Mouse (Mus musculus) E14TG2a.4 (cell line): ENCODE data around the gene Wdr35.
A peak's percentile ranks its signal among the peaks of the same experiment; 100 is the strongest.

ENCODE experiments used
- H3K27me3 ChIP-seq: 2 replicates; pipeline ENCODE4 v1.6.1; 2014; ENCODE audit warnings: low read length, control low read depth; ENCODE audit not compliant: insufficient read depth
- H3K36me3 ChIP-seq: 2 replicates; pipeline ENCODE4 v1.6.1; 2014; ENCODE audit warnings: low read length, control low read depth; ENCODE audit not compliant: insufficient read depth
- H3K4me1 ChIP-seq: replicated peaks from 2 replicates; pipeline ENCODE4 v1.6.1; 2014; ENCODE audit warnings: low read depth, low read length, control low read depth
- H3K4me3 ChIP-seq: replicated peaks from 2 replicates; pipeline ENCODE4 v1.5.1; 2014; ENCODE audit warnings: mild to moderate bottlenecking, low read length
- H3K9me3 ChIP-seq: 2 replicates; pipeline ENCODE4 v1.6.1; 2014; ENCODE audit warnings: low read length, control low read depth
- CTCF ChIP-seq: conservative IDR thresholded peaks from 2 replicates; pipeline ENCODE4 v1.5.1; 2014; ENCODE audit warnings: low read length
- NANOG ChIP-seq: IDR thresholded peaks from 2 replicates; pipeline ENCODE4 v1.6.1; 2014; ENCODE audit warnings: borderline replicate concordance, low read length, mixed read lengths
- POU5F1 ChIP-seq: IDR thresholded peaks from 2 replicates; pipeline ENCODE4 v1.6.1; 2014; ENCODE audit warnings: low read length, borderline replicate concordance

The Wdr35 gene

GRCm38 (mm10) chr12:8993231-8993630 is 19.5 kb downstream of the Wdr35 start:
- no peak overlapping the region for H3K4me3 ChIP-seq
- H3K27me3 ChIP-seq: no peaks in the 10 kb centered on the region
- no peaks in the 10 kb centered on the region for H3K9me3 ChIP-seq
- TF ChIP-seq NANOG: no peak
- TF ChIP-seq CTCF: no peak
- TF ChIP-seq POU5F1: no peak
- no peaks in the 10 kb centered on the region for H3K4me1 ChIP-seq
- H3K36me3 ChIP-seq: peaks cover 31% of the 10 kb centered on the region

DNA sequence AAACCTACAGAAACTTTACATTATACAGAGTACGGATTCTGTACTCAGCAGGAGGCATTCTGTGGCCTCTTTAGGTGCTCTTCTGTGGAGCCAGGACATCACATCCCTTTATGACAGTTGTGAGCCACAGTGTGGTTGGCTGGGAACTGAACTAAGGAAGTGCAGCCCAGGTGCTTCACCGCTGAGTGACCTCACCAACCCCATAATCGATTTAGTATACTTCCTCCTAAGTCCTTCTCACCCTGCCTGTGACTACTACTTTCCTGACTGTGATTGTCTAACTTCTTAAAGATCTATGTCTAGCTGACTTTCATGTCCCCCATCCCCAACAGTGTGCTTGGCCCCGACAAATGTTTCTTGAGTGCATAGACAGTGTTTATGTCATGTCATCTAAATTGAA is 24.6 kb downstream of the Wdr35 start:
- Histone ChIP-seq H3K4me1 (no peaks in the 10 kb centered on the region), H3K36me3 (0 out of 2 replicates have a peak, but pooled peaks cover 7% of the 10 kb centered on the region), H3K9me3 (no peaks in the 10 kb centered on the region), H3K27me3 (no peaks in the 10 kb centered on the region), H3K4me3 (no peak overlapping the region)
- TF ChIP-seq CTCF (no peak), POU5F1 (no peak)

DNA sequence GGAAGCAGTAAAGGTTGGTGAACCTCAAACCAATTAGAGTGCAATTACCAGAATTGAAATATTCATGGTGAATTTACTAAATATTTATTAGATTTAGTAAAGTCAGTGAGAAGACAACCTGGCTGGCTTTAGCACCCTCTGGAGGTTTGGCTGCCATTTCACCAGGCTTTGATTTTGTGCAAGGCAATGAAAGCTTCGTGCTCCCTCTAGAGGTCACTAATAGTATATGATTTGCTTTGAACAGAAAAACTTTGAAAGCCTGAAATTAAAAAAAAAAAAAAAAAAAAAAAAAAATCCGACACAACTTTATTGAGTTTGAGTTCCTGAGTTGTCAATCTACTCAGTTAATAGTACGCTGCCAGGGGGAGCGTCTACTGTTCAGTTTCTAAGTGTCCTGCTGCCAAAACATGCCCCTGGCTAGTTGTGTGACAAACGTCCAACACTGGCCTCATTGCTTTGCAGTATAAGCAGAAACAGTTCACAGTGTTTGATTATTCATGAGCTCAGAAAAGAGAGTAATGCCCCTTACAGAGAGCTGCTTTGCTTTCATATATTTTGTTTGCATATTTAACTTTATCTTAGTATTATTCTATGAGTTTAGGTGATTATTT is 28.5 kb downstream of the Wdr35 start:
- Histone ChIP-seq H3K4me1 (no peaks in the 10 kb centered on the region), H3K27me3 (no peaks in the 10 kb centered on the region), H3K36me3 (peaks cover 15% of the 10 kb centered on the region; the same call in 1 of the 2 replicates), H3K9me3 (no peaks in the 10 kb centered on the region), H3K4me3 (no peak overlapping the region)
- TF ChIP-seq POU5F1: no peak
- TF ChIP-seq NANOG: no peak
- TF ChIP-seq CTCF: peak; percentile 50

DNA sequence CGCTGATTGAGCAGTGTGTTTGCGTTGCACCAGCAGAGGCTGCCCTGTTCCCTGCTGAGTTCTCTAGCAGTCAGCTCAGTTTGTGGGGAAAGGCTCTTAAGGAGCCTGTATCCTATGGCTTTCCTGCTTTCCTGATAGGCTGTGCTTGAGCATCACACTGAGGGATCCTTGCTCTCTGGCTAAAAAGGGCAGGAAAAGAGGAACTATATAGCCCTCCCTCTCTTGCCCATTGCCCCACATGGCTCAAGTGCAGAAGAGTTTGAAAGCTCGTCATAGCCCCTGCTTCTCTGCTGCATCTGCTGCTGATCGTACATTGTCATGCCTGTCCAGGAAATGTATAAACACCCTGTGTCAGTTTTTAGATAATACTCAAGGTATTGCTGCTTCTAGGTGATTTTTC is 33.5 kb downstream of the Wdr35 start:
- H3K27me3 ChIP-seq: no peaks in the 10 kb centered on the region
- H3K9me3 ChIP-seq: no peaks in the 10 kb centered on the region
- no peak overlapping the region for H3K4me3 ChIP-seq
- TF ChIP-seq POU5F1: no peak
- TF ChIP-seq NANOG: no peak
- TF ChIP-seq CTCF: no peak
- no peaks in the 10 kb centered on the region for H3K4me1 ChIP-seq
- H3K36me3 ChIP-seq: peaks cover 38% of the 10 kb centered on the region

DNA sequence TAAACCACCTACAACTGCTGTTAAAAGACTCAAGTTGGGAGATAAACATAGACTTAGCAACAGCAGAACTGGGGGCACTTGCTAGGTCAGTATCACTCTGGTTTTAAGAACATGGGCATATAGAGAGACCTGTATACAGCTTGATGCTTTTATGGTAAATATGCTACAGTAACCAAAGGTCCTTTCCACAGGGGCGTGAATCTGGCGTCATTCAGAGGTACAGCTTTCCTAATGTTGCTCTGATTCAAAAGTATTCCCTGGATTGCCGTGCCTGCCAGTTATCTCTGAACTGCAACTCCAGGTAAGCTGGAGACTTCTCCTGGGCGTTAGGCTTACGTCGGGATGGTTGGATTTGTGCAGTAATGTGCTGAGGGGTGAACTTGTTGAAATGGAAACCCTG is 34.1 kb downstream of the Wdr35 start:
- TF ChIP-seq CTCF (no peak), NANOG (no peak), POU5F1 (no peak)
- Histone ChIP-seq H3K4me1 (no peaks in the 10 kb centered on the region), H3K36me3 (peaks cover 44% of the 10 kb centered on the region), H3K9me3 (no peaks in the 10 kb centered on the region), H3K27me3 (no peaks in the 10 kb centered on the region), H3K4me3 (no peak overlapping the region)

GRCm38 (mm10) chr12:9010311-9010710 is 36.6 kb downstream of the Wdr35 start:
- H3K27me3 ChIP-seq: no peaks in the 10 kb centered on the region
- no peak for TF ChIP-seq POU5F1
- no peak for TF ChIP-seq CTCF
- no peak for TF ChIP-seq NANOG
- peaks cover 42% of the 10 kb centered on the region for H3K36me3 ChIP-seq
- no peaks in the 10 kb centered on the region for H3K9me3 ChIP-seq
- no peak overlapping the region for H3K4me3 ChIP-seq
- H3K4me1 ChIP-seq: peaks cover 2% of the 10 kb centered on the region

- Histone ChIP-seq H3K4me3 (no peak overlapping the region), H3K36me3 (peaks cover 42% of the 10 kb centered on the region), H3K27me3 (no peaks in the 10 kb centered on the region), H3K9me3 (no peaks in the 10 kb centered on the region), H3K4me1 (peaks cover 12% of the 10 kb centered on the region)
- no peak for TF ChIP-seq NANOG
- TF ChIP-seq CTCF: no peak
- no peak for TF ChIP-seq POU5F1
These were observed 42.7 kb downstream of the Wdr35 start for GRCm38 (mm10) chr12:9016376-9016775.

- Histone ChIP-seq H3K4me1 (peaks cover 13% of the 10 kb centered on the region), H3K9me3 (no peaks in the 10 kb centered on the region), H3K36me3 (peaks cover 41% of the 10 kb centered on the region), H3K4me3 (no peak overlapping the region), H3K27me3 (no peaks in the 10 kb centered on the region)
- TF ChIP-seq POU5F1: no peak
- TF ChIP-seq NANOG: no peak
- no peak for TF ChIP-seq CTCF
These were observed 46.7 kb downstream of the Wdr35 start for GRCm38 (mm10) chr12:9020431-9020830.

- no peak for TF ChIP-seq CTCF
- no peak for TF ChIP-seq NANOG
- no peak for TF ChIP-seq POU5F1
- peaks cover 42% of the 10 kb centered on the region for H3K36me3 ChIP-seq
- H3K27me3 ChIP-seq: no peaks in the 10 kb centered on the region
- no peaks in the 10 kb centered on the region for H3K9me3 ChIP-seq
- H3K4me1 ChIP-seq: peaks cover 13% of the 10 kb centered on the region
- H3K4me3 ChIP-seq: no peak overlapping the region
These were observed 47.3 kb downstream of the Wdr35 start for GRCm38 (mm10) chr12:9020986-9021385.

DNA sequence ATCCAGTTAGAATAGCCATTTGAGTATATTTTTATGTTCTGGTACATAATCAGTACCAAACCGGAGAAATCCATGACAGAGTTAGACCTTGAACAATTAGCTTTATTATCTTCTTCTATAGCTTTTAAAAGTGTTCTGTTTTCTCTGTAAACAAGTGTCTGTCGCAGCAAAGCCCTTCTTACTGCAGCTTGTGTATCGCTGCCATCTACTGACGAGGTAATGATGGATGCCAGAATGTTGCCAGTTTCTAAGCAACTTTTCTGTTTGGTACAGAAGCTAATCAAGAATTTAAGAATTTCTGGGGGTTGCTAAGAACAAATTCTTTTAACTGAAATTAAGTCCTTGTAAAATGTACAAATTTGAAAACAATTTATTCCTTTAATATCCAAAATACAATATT is 49.3 kb downstream of the Wdr35 start:
- no peak for TF ChIP-seq CTCF
- H3K4me1 ChIP-seq: peaks cover 13% of the 10 kb centered on the region
- no peak overlapping the region for H3K4me3 ChIP-seq
- peaks cover 30% of the 10 kb centered on the region for H3K36me3 ChIP-seq
- no peaks in the 10 kb centered on the region for H3K9me3 ChIP-seq
- H3K27me3 ChIP-seq: no peaks in the 10 kb centered on the region
